Mouse (Mus musculus): ENCODE measurements around the gene Vps35l. TPM values are rescaled to one million over a fixed set of nuclear protein-coding genes. Genes with fewer than 3 reads are reported as not detected.

Gene Vps35l
- 100 to 1,000 TPM; 109 to 369 (median 222) TPM for total RNA-seq (2018; cell fraction: chromatin; rRNA removed)
- 100 to 1,000 TPM; 103 to 157 (median 135) TPM for total RNA-seq (2018; cell fraction: cytosol; rRNA removed)
- 100 to 1,000 TPM in 18 of 26 experiments, 10 to 100 TPM in 8; 80.9 to 206 (median 115) TPM for total RNA-seq (2018; cell fraction: nucleus; rRNA removed)
- 93.8 to 123 TPM (median 106 TPM) in 3 replicates for polyA plus RNA-seq (2018)

DNA sequence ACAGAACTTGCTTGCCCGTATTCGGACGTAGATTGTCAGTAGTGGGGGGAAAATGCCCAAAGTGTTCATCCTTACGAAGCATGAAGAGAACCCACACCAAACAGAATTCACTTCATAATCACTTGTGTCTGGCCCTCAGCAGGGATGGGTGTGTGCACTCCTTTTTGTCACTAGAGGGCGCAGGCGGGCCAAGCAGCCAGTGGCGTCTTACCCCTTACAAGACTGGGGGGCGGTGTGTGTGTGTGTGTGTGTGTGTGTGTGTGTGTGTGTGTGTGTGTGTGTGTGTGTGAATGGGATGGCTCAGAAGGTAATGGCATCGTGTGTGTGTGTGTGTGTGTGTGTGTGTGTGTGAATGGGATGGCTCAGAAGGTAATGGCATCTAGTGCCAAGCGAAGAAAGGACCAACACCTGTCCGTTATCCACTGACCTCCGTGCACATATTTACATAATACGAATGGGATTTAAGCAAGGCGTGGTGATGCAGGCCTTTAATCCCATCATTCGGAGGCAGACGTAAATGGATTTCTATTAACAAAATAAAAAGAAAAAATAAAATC is at the start of gene Vps35l:
TSS of gene Vps35l (plus strand) at position 252 of the 557 bp plus-strand sequence.
- Histone ChIP-seq H3K36me3 (ENCODE audit: inconsistent target) (peaks cover 13% of the 10 kb centered on the region; the same call in 1 of the 2 replicates), H3K79me2 (ENCODE audit: inconsistent target) (peaks cover 45% of the 10 kb centered on the region), H3K27ac (peak within 1 kb of the TSS; percentile 93), H3K4me3 (ENCODE audit: inconsistent target) (peak within 1 kb of the TSS; percentile 96)
- 2% methylated on average over 16 of the region's 16 CpGs for whole genome bisulfite sequencing (ENCODE audit: missing documents)

DNA sequence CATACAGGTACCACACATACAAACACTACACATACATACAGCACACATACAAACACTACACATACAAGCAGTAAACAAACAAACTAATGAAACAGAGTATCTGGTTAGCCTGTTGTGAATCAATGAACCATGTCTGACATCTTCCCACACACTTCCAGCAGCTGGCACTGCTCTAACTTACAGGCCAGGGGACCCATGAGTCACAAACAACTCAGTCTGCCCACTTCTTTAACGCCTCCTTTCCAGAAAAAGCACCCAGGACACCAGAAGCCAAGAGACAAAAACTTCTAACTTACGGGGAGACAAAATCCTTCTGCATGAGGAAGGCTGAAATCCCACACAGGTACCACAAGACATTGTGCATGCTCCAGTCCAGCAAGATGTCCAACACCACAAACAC is 48.7 kb upstream of the Vps35l start:
- H3K4me3 ChIP-seq (ENCODE audit: inconsistent target): no peak overlapping the region
- H3K36me3 ChIP-seq (ENCODE audit: inconsistent target): peaks cover 42% of the 10 kb centered on the region
- no peaks in the 10 kb centered on the region for H3K79me2 ChIP-seq (ENCODE audit: inconsistent target)
- WGBS (ENCODE audit: missing documents): 86% methylated on average over 2 of the region's 2 CpGs
- no peak overlapping the region for H3K27ac ChIP-seq

DNA sequence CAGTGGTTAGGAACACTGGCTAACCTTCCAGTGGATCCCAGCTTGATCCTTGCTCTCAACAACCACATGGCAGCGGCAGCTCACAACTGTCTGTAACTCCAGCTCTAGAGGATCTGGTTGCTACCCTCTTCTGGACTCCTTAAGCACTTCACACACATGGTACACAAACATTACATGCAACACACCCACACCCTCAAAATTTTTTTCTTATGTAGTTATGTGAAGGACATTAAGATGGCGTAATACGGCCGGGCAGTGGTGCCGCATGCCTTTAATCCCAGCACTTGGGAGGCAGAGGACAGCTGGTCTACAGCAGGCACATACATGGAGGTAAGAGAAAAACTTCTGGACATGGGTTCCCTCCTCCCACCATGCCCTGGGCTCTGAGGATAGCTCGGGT is 43.9 kb upstream of the Vps35l start:
- H3K27ac ChIP-seq: no peak overlapping the region
- no peak overlapping the region for H3K4me3 ChIP-seq (ENCODE audit: inconsistent target)
- 95% methylated on average over 6 of the region's 6 CpGs for WGBS (ENCODE audit: missing documents)
- H3K79me2 ChIP-seq (ENCODE audit: inconsistent target): peaks cover 31% of the 10 kb centered on the region
- peaks cover 35% of the 10 kb centered on the region; the same call in 1 of the 2 replicates for H3K36me3 ChIP-seq (ENCODE audit: inconsistent target)

DNA sequence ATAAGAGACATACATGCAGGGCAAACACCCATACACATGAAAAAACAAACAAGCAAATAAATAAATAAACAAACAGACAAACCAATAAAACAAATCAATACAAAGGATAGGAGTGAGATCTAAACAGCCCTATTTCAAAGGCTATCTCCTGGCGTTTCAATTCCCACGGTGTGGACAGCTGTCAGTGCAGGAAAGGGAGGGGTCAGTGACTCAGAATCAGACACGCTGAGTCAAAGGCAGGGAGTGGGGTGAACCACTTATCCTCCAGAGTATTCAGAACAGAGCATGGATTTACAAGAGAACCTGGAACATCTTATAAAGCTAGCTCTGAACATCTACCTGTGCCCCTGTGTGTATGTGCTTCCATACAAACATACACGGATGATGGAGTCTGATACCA is 42.9 kb upstream of the Vps35l start:
- WGBS (ENCODE audit: missing documents): 58% methylated on average over 4 of the region's 4 CpGs
- Histone ChIP-seq H3K79me2 (ENCODE audit: inconsistent target) (peaks cover 41% of the 10 kb centered on the region), H3K27ac (no peak overlapping the region), H3K4me3 (ENCODE audit: inconsistent target) (no peak overlapping the region), H3K36me3 (ENCODE audit: inconsistent target) (peaks cover 24% of the 10 kb centered on the region; the same call in 1 of the 2 replicates)

DNA sequence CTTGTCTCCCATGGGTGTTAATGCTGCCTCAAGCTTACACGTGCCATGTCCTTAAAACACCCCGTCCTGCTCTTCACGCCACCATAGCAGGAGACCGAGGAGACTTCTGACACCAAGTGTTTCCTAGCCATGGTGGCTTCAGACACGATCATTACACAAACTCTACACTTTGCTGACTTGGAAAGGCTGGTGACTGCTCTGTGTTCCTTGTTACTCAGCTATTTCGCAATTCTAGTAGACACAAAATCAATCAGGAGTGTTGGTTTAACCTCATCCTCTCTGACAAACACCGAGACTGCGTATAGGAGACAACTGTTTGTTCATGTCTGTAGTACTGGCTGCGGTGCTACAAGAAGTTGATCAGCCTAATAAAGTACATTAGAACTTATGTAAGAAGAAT is 41.1 kb upstream of the Vps35l start:
- H3K27ac ChIP-seq: no peak overlapping the region
- 65% methylated on average over 9 of the region's 9 CpGs for WGBS (ENCODE audit: missing documents)
- H3K36me3 ChIP-seq (ENCODE audit: inconsistent target): peaks cover 15% of the 10 kb centered on the region; the same call in 1 of the 2 replicates
- H3K4me3 ChIP-seq (ENCODE audit: inconsistent target): no peak overlapping the region
- peaks cover 52% of the 10 kb centered on the region for H3K79me2 ChIP-seq (ENCODE audit: inconsistent target)

DNA sequence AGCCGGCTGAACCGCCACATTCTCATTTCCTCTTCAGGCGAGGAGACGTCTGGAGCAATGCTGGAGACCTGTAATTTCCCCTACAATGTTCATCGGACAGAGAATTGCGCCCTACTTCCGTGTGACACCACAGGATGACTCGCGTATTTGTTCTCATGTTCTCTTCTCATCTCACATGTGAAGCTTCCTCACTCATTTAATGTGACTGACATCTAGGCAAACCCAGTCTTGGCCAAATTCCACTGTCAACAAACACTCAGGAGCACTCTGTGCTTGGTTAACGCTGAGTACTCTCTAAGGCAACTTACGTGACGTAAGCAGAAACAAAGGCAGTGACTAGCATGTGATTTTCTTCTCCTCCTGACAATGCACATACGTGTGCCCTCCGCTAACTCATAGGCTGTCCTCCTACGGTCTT is 36.9 kb upstream of the Vps35l start:
- Histone ChIP-seq H3K36me3 (ENCODE audit: inconsistent target) (0 out of 2 replicates have a peak, but pooled peaks cover 3% of the 10 kb centered on the region), H3K27ac (peak overlapping the region; percentile 32), H3K79me2 (ENCODE audit: inconsistent target) (peaks cover 63% of the 10 kb centered on the region), H3K4me3 (ENCODE audit: inconsistent target) (no peak overlapping the region)
- 36% methylated on average over 15 of the region's 15 CpGs for WGBS (ENCODE audit: missing documents)

DNA sequence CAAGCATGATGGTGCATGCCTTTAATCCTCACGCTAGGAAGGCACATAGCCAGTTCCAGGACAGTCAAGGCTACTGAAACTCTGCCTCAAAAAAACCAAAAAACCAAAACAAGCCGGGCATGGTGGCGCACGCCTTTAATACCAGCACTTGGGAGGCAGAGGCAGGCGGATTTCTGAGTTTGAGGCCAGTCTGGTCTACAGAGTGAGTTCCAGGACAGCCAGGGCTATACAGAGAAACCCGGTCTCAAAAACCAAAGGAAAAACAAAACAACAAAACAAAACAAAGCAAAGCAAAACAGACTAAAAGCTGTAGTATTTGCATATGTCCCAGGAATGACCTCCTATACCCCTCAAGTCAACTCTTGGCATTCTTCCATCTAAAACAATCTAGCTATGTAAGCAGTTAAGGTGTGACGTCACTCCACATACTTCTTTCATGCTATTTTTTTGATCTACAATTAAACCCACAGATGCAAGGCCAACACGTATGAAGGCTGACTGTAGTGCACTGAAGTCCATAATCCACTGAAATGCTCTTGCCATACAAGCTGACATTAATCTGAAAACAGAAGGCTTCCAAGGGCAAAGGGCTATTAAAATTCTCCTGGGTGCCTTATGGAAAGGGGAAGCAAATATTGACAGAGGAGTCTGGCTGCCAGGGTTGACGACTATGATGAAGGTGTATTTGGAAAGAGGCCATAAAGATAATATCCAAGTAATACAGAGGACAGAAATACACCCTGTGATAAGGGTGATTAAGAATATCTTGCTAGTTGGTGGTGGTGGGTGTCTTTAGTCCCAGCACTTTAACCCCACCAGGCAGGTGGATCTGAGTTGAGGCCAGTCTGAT is 35.8 kb upstream of the Vps35l start:
- no peak overlapping the region for H3K27ac ChIP-seq
- no peaks in the 10 kb centered on the region for H3K36me3 ChIP-seq (ENCODE audit: inconsistent target)
- peaks cover 53% of the 10 kb centered on the region for H3K79me2 ChIP-seq (ENCODE audit: inconsistent target)
- H3K4me3 ChIP-seq (ENCODE audit: inconsistent target): peak overlapping the region; percentile 52
- 85% methylated on average over 9 of the region's 9 CpGs for WGBS (ENCODE audit: missing documents)

DNA sequence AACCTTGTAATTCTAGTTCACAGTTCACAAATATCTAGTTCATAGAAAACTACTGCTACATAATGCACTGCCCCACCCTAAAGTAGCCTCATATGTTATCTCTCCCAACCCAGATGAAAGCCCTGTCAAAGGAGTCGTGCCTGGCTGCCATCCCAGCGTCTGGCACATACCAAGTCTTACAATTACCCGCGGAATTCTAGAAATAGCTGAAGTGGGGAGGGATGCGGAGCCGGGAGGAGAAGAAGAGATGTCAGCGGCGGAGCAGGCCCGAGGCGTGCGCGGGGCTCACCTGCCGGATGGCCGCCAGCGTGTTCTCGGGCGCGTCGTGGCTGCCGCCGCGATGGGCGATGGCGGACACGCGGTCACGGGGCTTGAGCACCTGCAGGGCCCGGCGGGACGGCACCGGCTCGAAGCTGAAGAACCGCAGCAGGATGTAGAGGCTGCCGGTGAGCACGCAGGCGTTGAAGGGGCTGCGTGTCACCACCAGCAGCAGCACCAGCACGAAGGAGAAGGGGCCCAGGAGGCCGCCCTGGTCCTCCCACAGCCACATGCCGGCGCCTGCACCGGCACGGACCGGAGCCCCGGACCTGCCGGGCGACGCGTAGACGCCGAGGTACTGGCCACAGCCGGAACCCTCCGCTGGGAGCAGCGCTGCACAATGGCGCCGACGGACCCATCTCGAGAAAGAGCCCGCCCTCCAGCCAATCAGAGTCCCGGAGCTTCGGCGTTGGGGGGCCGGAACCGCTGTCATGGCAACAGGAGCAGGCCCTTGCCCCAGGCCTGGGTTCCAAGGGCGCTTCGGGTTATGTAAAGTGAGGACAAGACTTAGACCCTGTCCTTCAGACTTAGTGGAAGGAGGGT is 34.7 kb upstream of the Vps35l start, which contains the start of gene Gde1:
TSS of gene Gde1 (minus strand) at position 678 of the 861 bp plus-strand sequence.
- Histone ChIP-seq H3K79me2 (ENCODE audit: inconsistent target) (peaks cover 42% of the 10 kb centered on the region), H3K27ac (no peak within 1 kb of the TSS), H3K4me3 (ENCODE audit: inconsistent target) (peak within 1 kb of the TSS; percentile 52), H3K36me3 (ENCODE audit: inconsistent target) (no peaks in the 10 kb centered on the region)
- WGBS (ENCODE audit: missing documents): under 1% methylated on average over 60 of the region's 66 CpGs

DNA sequence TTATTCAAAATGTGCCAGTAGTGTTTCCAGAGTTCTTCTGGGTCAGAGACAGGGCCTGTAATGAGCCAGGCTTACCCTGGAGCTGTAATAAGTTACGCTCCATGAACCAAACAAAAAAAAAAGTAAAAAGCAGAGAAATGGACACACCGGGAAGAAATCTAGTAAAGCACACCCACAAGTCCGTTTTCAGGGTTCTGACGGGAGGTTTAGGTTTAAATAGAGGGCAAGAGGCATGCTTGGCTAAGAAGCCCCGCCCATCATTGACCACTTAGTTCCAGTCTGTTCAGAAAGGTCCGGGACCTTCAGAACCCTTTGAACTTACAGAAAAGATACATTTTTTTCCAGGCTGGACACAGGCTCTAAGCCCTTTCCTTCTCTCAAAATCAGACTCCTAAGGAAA is 34.0 kb upstream of the Vps35l start:
- Histone ChIP-seq H3K27ac (no peak overlapping the region), H3K36me3 (ENCODE audit: inconsistent target) (no peaks in the 10 kb centered on the region), H3K79me2 (ENCODE audit: inconsistent target) (peaks cover 35% of the 10 kb centered on the region), H3K4me3 (ENCODE audit: inconsistent target) (no peak overlapping the region)
- 83% methylated on average over 6 of the region's 6 CpGs for WGBS (ENCODE audit: missing documents)

DNA sequence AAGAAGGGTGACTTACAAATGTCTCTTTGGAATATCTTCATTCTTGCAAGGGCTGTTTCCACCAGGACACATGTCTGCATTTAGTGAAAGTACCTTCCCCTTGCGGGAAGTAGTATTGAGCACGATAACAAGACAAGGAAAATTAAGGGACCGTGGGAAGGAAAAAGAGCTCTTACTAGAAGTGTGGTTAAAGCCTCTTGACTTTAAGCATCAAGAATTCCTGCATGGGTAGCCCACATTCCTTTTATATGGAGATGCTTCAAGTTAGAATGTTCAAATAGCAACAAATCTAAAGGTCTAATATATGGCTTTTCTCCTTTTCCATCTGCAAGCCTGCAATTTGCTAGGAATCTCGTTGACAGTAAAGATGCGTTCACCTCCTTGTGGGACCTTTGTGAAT is 33.5 kb upstream of the Vps35l start:
- Histone ChIP-seq H3K27ac (no peak overlapping the region), H3K4me3 (ENCODE audit: inconsistent target) (no peak overlapping the region), H3K79me2 (ENCODE audit: inconsistent target) (peaks cover 31% of the 10 kb centered on the region), H3K36me3 (ENCODE audit: inconsistent target) (no peaks in the 10 kb centered on the region)
- 91% methylated on average over 5 of the region's 5 CpGs for WGBS (ENCODE audit: missing documents)

DNA sequence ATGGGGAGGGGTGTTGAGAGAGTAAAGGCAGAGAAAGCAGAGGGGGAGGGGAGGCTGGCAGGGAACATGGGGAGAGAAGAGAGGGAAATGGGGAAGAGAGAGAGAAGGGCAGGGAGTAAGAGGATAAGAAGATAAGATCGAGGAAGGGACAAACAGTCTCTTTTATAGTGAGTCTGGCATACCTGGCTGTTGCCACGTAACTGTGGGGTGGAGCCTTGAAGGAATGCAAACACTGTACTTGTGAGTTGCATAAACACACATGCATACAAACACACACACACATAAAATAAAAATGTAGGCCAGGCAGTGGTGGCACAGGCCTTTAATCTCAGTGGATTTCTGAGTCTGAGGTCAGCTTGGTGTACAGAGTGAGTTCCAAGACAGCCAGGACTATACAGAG is 32.8 kb upstream of the Vps35l start:
- Histone ChIP-seq H3K36me3 (ENCODE audit: inconsistent target) (no peaks in the 10 kb centered on the region), H3K4me3 (ENCODE audit: inconsistent target) (no peak overlapping the region), H3K79me2 (ENCODE audit: inconsistent target) (peaks cover 23% of the 10 kb centered on the region; the same call in 1 of the 2 replicates), H3K27ac (no peak overlapping the region)
- WGBS (ENCODE audit: missing documents): 80% methylated on average over 1 of the region's 2 CpGs

DNA sequence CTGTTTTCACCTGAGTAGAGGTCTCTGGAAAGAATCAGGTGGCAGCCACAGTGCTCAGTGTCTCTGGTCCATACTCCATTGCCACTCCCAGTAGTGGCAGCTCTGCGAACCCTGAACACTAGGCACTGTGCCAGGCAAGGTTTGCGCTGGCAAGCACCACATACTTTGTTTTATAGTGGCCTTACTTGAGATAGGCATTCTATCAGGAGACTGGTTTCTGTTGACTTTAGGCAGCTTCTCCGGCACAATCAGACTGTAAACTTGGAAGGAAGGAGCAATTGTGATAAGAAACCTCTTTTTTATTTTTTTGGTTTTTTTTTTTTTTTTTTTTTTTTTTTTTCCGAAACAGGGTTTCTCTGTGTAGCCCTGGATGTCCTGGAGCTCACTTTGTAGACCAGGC is 32.0 kb upstream of the Vps35l start:
- Histone ChIP-seq H3K79me2 (ENCODE audit: inconsistent target) (peaks cover 19% of the 10 kb centered on the region; the same call in 1 of the 2 replicates), H3K4me3 (ENCODE audit: inconsistent target) (no peak overlapping the region), H3K27ac (no peak overlapping the region), H3K36me3 (ENCODE audit: inconsistent target) (no peaks in the 10 kb centered on the region)
- WGBS (ENCODE audit: missing documents): 95% methylated on average over 3 of the region's 4 CpGs

DNA sequence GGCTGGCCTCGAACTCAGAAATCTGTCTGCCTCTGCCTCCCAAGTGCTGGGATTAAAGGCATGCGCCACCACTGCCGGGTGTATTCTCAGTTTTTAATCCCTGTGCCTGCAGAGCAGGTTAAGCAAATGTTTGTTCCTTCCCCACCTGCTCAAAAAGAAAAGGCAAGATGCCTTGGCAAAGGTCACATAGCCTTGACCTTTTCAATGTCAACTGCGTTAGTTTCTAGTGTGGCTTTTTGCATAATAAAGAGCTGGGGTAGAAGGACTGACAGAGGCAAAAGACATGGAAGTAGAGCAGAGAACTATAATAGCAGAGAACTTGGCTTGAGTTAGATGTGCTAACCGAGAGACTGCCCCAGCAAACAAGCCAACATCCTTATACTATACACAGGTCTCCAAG is 29.2 kb upstream of the Vps35l start:
- Histone ChIP-seq H3K36me3 (ENCODE audit: inconsistent target) (no peaks in the 10 kb centered on the region), H3K79me2 (ENCODE audit: inconsistent target) (no peaks in the 10 kb centered on the region), H3K27ac (no peak overlapping the region), H3K4me3 (ENCODE audit: inconsistent target) (no peak overlapping the region)
- 90% methylated on average over 3 of the region's 5 CpGs for WGBS (ENCODE audit: missing documents)

Data from macrophage (primary cell).